Mouse (Mus musculus) granulocyte monocyte progenitor cell, adult 5-6 weeks (primary cell): ENCODE measurements around the gene Gns. TPM values are rescaled to one million over a fixed set of nuclear protein-coding genes. Genes with fewer than 3 reads are reported as not detected.

Experiments
- ATAC-seq: replicated peaks from 2 replicates; pipeline ENCODE4 v1.8.0; 2016; ENCODE audit warnings: mild to moderate bottlenecking, moderate TSS enrichment, inconsistent platforms; ENCODE audit not compliant: poor library complexity, severe bottlenecking
- total RNA-seq, 2 experiments: library from RNA; stranded (forward) in 1 of 2; stranded (reverse) in 1 of 2; fragments of 200-712, 200-1000 nt in 1 of 2; fragments of >200 nt in 1 of 2; fragmentation: Nextera tagmentation in 1 of 2; gene quantifications; 2 replicates each; pipeline ENCODE4 v1.2.3; 2014 to 2017

Gns gene
- total RNA-seq, 2 experiments from 2014 or later, result 9.4 to 13.6 TPM

GRCm38 (mm10) chr10:121395542-121396176 lies 30.8 kb downstream of the Gns start:
- no peak for ATAC-seq

- ATAC-seq, result no peak
Observed at GRCm38 (mm10) chr10:121398599-121398998, 33.7 kb downstream of the Gns start.

- ATAC-seq, result no peak
Observed at GRCm38 (mm10) chr10:121401005-121401404, 36.1 kb downstream of the Gns start.

- no peak for ATAC-seq
Observed at GRCm38 (mm10) chr10:121403104-121403503, 38.2 kb downstream of the Gns start.

GRCm38 (mm10) chr10:121403946-121404345 lies 39.1 kb downstream of the Gns start:
- no peak for ATAC-seq

- peak; percentile 59 for ATAC-seq
Observed at GRCm38 (mm10) chr10:121409717-121410116, 44.8 kb downstream of the Gns start.

- ATAC-seq, result no peak
Observed at GRCm38 (mm10) chr10:121411721-121412455, 47.0 kb downstream of the Gns start.

- no peak for ATAC-seq
Observed at GRCm38 (mm10) chr10:121412824-121413223, 47.9 kb downstream of the Gns start.

- no peak for ATAC-seq
Observed at GRCm38 (mm10) chr10:121414127-121414526, 49.2 kb downstream of the Gns start.

- no peak for ATAC-seq
Observed at GRCm38 (mm10) chr10:121418835-121419234, 53.9 kb downstream of the Gns start.

GRCm38 (mm10) chr10:121419640-121420470 lies 55.0 kb downstream of the Gns start:
- no peak for ATAC-seq

GRCm38 (mm10) chr10:121421023-121421422 lies 56.1 kb downstream of the Gns start:
- ATAC-seq, result no peak

- ATAC-seq, result no peak
Observed at GRCm38 (mm10) chr10:121421657-121422290, 56.9 kb downstream of the Gns start.

GRCm38 (mm10) chr10:121422294-121422693 lies 57.4 kb downstream of the Gns start:
- ATAC-seq, result no peak

GRCm38 (mm10) chr10:121423541-121424349 lies 58.9 kb downstream of the Gns start:
- ATAC-seq, result peak; percentile 31

- no peak for ATAC-seq
Observed at GRCm38 (mm10) chr10:121424455-121424854, 59.6 kb downstream of the Gns start.

GRCm38 (mm10) chr10:121425079-121425478 lies 60.2 kb downstream of the Gns start:
- no peak for ATAC-seq

- ATAC-seq, result no peak
Observed at GRCm38 (mm10) chr10:121425506-121426025, 60.7 kb downstream of the Gns start.

- peak; percentile 51 for ATAC-seq
Observed at GRCm38 (mm10) chr10:121426458-121427070, 61.7 kb downstream of the Gns start.
